Mouse (Mus musculus) gastrocnemius, adult 8-10 months (tissue): ENCODE measurements at regions not wholly inside any gene's neighbourhood (a gene's known extent, or its start where the extent isn't known, plus 50 kb on each side); places are given as distances from the start of the nearest gene placed in this dataset. TPM values are rescaled to one million over a fixed set of nuclear protein-coding genes. Genes with fewer than 3 reads are reported as not detected.

ENCODE experiments used
- microRNA-seq: library from miRNA; unstranded; fragments of <30 nt; microRNA quantifications from one replicate; pipeline ENCODE4 v1.2.0, GENCODE M21; 2022

Small RNA genes in the stretch of these regions (microRNA-seq; reads per million reads assigned to microRNA genes)
- not detected for gene Gm24710
